Mouse (Mus musculus) retina, postnatal 1 day (tissue): ENCODE results near the gene Dscaml1.

ENCODE experiments used
- DNase-seq: peaks from one replicate; pipeline ENCODE4 v3.0.0-alpha.2; 2012

Dscaml1 gene

DNA sequence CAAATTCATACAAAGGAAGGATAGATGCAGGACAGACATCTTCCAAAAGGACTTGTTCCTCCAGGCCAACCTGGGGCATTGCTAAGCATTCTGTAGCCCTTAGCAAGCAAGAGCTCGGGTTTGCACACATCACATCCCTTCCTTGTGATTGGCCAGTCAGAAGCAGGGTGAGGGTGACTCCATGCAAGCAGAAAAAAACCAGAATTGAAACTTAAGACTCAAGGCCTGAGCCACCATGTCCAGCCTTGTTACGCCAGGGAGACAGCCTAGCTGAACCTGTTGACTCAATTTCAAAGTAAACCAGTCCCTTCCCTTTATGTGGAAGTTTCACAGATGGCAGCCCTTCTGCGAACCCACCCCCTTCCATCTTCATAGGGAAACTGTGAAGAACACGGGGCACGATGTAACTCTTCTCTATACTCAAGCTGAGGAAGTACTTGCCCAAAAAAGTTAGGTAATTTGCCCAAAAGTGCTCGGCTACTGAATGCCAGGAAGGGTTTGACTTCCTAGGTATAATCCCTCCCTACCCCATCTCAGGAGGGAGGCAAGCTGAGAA, 218.5 kb downstream of the Dscaml1 start:
- no peak for DNase-seq

DNA sequence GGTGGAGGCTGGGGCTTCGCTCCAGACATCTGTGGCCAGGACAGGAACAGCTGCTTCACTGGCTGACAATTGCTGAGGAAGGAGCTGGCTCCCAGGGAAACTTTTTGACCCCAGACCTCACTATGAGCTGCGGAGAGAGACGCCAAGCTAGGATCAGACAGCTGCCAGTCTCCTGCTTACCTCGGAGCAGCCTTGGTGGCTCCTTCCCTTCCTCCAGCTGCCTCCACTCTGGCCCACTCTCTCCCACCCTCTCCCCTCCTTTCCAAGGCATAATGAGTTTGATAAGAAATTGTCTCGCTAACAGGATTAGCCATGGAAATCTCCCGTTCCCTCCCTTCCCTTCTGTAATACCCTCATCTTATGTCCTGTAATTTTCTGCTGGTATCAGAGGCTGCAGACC, 219.1 kb downstream of the Dscaml1 start:
- peak; percentile 76 for DNase-seq

GRCm38 (mm10) chr9:45651078-45651809, 224.8 kb downstream of the Dscaml1 start:
- DNase-seq, result peak; percentile 63

GRCm38 (mm10) chr9:45651810-45652177, 225.4 kb downstream of the Dscaml1 start:
- no peak for DNase-seq

DNA sequence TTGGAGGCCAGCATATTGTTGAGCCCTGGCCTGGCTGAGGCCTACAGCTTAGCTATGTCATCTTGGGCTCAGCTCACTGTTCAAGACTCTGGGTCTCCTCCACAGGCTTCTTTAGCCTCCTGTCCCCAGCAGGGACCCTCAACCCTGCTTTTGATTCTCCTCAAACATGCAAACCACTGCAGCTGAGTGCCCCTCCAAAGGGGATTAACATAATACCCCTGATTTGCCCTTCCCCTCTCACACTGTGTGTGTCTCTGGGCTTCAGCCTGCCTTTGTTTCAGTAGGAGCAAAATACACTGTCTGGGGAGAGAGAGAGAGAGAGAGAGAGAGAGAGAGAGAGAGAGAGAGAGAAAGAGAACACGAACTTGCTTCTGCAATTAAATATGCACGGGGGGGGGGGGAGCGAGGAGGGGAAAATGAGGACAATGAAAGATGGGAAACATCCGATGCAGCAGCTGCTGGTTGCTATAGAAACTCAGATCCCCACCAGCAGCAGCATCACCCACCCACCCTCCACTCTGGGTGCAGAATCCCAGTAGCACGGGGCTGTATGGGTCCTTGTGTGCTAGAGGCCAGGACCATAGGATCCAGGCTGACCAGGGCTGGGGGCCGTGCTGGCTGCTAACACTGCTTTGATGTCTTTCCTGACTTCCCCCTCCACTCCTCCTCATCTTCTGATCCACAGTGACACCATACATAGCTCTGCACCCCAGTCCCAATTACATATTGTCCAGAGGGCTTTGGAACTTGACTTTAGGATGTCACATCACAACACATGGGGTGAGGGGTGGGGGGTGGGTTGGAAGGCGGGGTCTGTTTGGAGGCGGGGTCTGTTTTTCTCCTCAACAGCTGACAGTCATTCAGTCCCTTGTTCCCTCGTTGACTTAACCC, 231.0 kb downstream of the Dscaml1 start:
- peak; percentile 92 for DNase-seq

GRCm38 (mm10) chr9:45660191-45660590, 233.8 kb downstream of the Dscaml1 start:
- DNase-seq, result no peak

- DNase-seq, result peak; percentile 81
These were observed 236.0 kb downstream of the Dscaml1 start for GRCm38 (mm10) chr9:45662471-45662870.

DNA sequence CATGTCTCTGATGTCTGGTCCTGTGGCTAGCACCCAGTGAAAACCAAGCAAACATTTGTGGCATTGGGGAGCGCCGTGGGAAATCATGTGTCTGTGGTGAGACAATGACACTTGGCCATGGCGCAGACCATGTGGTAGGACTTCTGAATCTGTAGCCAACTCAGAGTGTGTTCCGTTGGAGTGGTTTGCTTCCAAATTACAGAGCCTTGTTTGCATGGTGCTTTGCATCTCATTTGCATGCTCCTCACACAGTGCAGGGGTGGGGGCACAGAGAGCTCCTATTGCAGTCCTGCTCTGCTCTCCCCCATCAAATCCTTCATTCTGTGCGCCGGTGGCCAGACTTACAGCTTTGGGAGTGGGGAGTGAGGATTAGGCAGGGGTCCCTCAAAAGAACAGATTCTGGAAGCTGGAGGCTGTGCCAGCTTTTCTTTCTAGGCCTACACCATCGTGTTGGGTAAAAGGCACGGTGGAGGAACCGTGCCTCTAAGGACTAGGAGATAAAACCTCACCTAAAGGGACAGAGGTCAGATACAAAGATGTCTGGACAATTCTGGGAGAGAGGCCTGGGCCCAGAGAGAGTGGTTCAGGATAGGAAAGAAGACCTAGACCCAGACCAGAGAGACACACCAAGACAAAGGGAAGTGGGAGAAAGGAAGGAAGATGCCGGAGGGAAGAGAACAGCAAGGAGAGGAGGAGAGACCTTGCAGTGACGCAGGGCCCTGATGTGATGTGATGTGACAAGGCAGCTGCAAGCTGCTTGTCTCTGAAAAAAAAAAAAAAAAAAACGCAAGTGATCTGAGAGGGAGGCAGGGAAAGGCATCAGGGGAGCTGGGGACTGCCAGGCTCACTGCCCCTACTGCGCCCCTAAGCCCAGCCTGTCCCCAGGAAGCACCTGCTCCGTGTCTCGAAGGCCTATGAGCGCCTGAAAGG, 237.2 kb downstream of the Dscaml1 start:
- peak; percentile 95 for DNase-seq

DNA sequence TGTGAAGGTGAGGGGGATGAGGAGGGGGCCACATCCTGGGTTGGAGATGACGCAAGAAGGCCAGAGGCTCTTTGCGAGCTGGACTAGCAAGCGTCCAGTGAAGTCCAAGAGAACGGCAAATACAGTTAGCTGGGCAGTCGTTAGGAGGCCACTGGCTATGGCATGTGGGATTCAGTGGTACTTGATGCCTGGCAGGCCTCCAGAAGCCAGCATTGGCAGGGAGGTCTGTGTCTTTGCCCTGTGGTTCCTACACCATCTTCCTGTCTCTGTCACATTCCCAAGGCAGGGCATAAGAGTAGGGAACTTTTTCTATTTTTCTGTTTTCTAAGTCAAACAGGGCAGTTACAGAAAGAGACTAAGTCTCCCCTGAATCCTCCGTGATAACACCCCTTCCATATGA, 237.9 kb downstream of the Dscaml1 start:
- DNase-seq, result no peak

GRCm38 (mm10) chr9:45664871-45665394, 238.5 kb downstream of the Dscaml1 start:
- peak; percentile 92 for DNase-seq

DNA sequence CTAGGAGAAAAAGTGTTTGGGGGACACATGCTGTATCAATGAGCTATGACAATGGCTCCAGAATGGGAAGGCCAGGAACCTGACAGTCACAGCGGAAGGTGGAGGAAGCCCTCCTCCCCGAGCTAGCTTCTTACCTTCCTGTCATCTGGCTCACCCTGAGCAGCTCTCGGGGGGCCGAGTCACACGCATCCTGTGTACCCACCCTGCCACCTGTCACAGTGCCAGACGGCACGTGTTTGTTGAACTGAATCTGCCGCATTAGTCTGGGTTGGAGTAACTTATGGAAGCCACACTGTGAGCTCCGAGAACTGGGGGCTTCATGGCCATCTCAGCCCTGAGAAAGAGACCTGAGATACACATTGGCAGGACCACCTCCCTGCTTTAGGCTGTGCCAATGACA, 249.5 kb downstream of the Dscaml1 start:
- peak; percentile 48 for DNase-seq

- DNase-seq, result peak; percentile 91
These were observed 250.2 kb downstream of the Dscaml1 start for GRCm38 (mm10) chr9:45676578-45676977.

DNA sequence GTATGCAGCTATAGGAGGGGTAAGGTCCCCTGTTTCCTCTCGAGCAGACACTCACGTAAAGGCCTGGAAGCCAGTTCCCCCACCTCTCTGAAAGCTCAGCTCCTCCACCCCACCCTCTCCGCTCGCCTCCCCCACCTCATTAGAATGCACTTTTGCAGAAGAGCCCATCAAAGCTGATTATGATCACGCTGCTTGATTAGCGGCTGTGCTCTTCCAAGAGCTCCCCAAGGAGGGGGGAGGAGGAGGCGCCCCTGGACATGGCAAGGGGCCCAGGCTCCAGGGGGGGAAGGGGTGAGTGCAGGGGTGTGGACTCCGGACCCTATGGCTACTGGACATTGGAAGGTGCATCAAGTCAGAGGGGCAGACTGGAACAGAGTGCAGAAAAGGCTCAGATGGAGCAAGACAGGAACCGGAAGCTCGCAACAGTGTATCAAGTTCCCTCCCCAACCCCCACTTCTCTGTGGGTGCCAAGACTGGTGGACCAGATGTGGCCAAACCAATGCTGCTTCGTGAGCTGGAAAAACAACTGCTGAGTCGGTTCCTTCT, 250.9 kb downstream of the Dscaml1 start:
- peak; percentile 96 for DNase-seq

GRCm38 (mm10) chr9:45677952-45678663, 251.7 kb downstream of the Dscaml1 start:
- DNase-seq, result no peak

- DNase-seq, result no peak
These were observed 252.2 kb downstream of the Dscaml1 start for GRCm38 (mm10) chr9:45678664-45679026.

DNA sequence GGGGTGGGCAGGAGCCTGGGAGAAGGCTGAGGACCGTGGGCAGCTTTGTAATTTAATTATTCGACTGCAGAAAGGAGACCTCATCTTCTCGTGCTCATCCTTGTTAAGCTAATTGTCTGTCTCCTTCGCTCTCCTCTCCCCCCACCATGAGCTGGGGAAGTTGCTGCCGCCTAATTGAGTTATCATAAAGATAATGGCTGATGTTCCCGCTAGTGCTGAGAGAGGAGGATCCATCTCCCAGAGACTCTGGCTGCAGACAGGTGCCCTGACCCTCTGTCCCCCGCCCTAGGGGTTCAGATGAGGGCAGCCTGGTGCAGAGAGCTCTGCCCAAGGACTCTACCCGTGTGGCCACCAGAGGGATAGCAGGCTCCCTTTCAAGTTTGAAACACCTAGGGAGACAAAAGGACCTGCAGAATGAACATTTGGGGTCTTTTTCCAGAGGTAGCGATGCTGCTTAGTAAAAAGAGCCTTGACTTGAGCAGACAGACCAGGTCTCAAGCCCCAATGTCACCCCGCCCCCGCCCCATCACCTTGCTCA, 256.1 kb downstream of the Dscaml1 start:
- peak; percentile 71 for DNase-seq

DNA sequence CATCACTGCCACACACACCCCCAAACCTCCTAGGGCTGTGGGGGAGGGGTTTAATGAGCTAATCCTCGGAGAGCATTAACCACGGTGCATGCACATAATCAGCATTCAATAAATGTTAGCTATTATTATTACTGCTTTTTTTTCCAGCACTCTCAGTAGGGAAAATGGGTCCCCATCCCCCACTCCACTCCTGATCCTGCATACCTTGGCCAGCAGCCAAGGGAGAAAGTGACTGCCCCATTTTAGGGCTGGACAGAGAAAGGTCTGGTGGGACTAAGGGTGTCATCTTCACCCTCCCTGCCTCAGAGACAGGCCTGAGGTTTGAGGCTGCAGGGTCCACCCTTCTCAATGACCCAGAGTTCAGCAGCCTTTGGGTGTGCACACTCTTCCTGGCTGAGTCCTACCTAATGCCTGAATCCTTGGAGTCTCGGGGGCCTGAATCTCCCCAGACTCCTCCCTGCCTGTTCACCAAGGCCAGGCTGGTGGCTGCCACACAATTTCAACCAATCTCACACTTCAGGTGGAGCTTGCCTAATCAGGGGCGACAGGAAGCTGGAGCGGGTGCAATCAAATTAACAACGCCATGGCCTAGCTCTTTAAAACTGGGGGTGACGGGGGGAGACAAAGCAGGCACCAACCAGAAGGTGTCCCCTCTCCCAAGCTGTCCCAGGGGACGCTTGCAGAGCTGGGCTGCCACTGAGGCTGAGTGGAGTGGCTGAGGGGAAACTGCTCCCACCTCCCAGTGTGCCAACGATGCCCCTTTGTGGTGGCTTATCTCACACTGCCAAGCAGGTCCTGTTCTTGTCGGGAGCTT, 267.2 kb downstream of the Dscaml1 start:
- DNase-seq, result peak; percentile 93

DNA sequence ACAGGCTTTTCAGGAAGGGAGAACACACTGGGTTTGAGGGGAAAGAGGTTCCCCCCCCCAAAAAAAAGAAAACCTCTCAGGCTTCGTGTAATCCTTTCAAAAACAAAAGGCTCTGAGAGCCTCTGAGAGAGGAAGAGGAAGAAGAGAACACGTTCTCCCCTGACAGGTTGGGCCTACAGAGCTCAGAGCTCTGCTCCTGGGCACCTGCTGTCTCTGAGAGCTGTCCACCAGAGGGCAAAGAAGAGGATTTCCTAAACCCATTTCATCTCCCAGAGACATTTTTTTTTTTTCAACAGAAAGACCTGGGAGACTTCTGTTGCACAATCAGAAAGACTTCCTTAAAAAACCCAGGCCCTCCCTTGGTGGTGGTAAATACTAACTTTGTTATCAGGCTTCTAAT, 267.8 kb downstream of the Dscaml1 start:
- DNase-seq, result no peak

DNA sequence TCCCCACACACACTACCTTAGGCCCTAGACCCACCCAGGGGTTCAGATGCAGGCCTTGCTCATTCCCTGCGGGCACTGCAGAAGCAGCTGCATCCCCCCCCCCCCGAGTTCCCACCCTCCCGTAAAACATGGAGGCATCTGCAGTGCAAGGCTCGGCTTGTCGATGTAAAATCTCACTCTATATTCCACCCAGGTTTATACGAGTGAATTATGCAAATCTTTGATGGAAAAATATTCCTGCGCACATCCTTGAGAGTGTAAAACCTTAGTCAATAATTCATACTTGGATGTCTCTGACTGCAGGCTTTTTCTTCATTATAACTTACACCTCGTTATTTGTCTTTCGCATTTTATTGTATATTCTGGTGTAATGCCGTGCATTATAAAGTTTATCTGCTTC, 272.7 kb downstream of the Dscaml1 start:
- DNase-seq, result no peak

- DNase-seq, result no peak
These were observed 276.8 kb downstream of the Dscaml1 start for GRCm38 (mm10) chr9:45703236-45703635.
